Mouse (Mus musculus) embryonic facial prominence, embryonic 13.5 days (tissue): ENCODE results near the gene Lpcat2. TPM values are rescaled to one million over a fixed set of nuclear protein-coding genes. Genes with fewer than 3 reads are reported as not detected.

ENCODE experiments used
- ATAC-seq: fragments of 200-750 bp; cut with Nextera tagmentation; 2 replicates; pipeline ENCODE4 v1.8.0; 2017; ENCODE audit warnings: low read depth; ENCODE audit not compliant: insufficient number of reproducible peaks, insufficient read depth, low FRiP score, low TSS enrichment
- H3K27ac ChIP-seq: fragments of 300-500 bp; sonication (generic); 2 replicates; pipeline ENCODE4 v1.5.1; 2015; ENCODE audit warnings: moderate library complexity, mild to moderate bottlenecking, inconsistent platforms
- H3K27me3 ChIP-seq: fragments of 300-500 bp; sonication (generic); 2 replicates; pipeline ENCODE4 v1.6.1; 2015; ENCODE audit warnings: mild to moderate bottlenecking, inconsistent platforms
- H3K36me3 ChIP-seq: fragments of 300-500 bp; sonication (generic); 2 replicates; pipeline ENCODE4 v1.6.1; 2015; ENCODE audit warnings: mild to moderate bottlenecking, inconsistent platforms
- H3K4me1 ChIP-seq: fragments of 300-500 bp; sonication (generic); 2 replicates; pipeline ENCODE4 v1.6.1; 2015; ENCODE audit warnings: inconsistent platforms
- H3K4me2 ChIP-seq: fragments of 300-500 bp; sonication (generic); 2 replicates; pipeline ENCODE4 v1.6.1; 2015; ENCODE audit warnings: moderate library complexity, mild to moderate bottlenecking, inconsistent platforms
- H3K4me3 ChIP-seq: fragments of 300-500 bp; sonication (generic); 2 replicates; pipeline ENCODE4 v1.5.1; 2015; ENCODE audit warnings: mild to moderate bottlenecking, inconsistent platforms
- H3K9ac ChIP-seq: fragments of 300-500 bp; sonication (generic); 2 replicates; pipeline ENCODE4 v1.6.1; 2015; ENCODE audit warnings: mild to moderate bottlenecking, inconsistent platforms
- H3K9me3 ChIP-seq: fragments of 300-500 bp; sonication (generic); 2 replicates; pipeline ENCODE4 v1.6.1; 2016; ENCODE audit warnings: inconsistent platforms
- WGBS: fragments of 180-500 bp; shearing (Covaris S2); methylation state at CpG from one replicate; pipeline ENCODE4 v1.1.7; 2015; ENCODE audit warnings: mixed read lengths; 5-methylcytosine and 5-hydroxymethylcytosine counted together
- polyA plus RNA-seq: library from polyadenylated mRNA; unstranded; fragments of >200 nt; fragmentation: Nextera tagmentation; extraction: Ambion mirVana; gene quantifications from 2 replicates; pipeline ENCODE4 v1.2.1, GENCODE M21; 2015

Lpcat2 gene
- polyA plus RNA-seq, 1 experiment from 2014 or later = 9.4 TPM

DNA sequence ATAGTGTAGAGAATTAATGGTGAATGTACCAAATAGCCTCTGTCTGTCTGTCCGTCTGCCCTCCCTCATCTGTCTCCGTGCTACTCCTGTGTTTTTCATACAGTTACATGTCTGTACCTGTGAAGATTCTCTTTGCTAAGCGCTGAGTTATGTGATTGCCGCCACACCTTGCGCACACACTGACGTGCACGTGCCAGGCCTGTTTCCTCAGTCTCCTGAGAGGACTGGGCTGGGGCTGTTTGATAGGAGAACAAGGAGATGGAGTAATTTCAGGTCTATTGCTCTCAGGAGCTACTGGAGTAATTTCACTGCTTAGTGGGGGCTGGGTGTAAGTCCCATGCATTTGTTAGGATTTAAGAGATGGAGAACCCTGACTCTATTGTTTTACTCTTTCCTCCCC lies 39.9 kb downstream of the Lpcat2 start:
- no peak for ATAC-seq
- no peak overlapping the region for H3K4me2 ChIP-seq
- H3K9ac ChIP-seq = no peak overlapping the region
- no peak overlapping the region for H3K27ac ChIP-seq
- no peaks in the 10 kb centered on the region for H3K9me3 ChIP-seq
- H3K4me3 ChIP-seq = no peak overlapping the region
- H3K27me3 ChIP-seq = no peaks in the 10 kb centered on the region
- no peaks in the 10 kb centered on the region for H3K36me3 ChIP-seq
- H3K4me1 ChIP-seq = 0 out of 2 replicates have a peak, but pooled peaks cover 7% of the 10 kb centered on the region
- WGBS = 87% methylated on average over 7 of the region's 7 CpGs

DNA sequence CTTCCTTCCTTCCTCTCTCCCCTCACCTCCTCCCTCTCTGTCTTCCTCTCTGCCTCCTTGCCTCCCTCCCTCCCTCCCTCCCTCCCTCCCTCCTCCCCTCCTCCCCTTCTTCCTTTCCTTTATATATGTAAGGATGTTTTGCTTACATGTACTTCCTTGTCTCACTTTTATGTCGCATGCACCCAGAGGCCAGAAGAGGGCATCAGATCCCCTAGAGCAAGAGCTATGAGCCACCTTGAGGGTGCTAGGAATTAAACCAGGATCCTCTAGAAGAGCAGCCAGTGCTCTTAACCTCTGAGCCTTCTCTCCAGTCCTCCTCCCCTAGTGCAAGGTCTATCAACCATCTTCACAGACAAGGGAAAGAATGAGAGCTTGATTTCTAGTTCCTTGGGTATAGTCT lies 40.9 kb downstream of the Lpcat2 start:
- WGBS = 80% methylated on average over 1 of the region's 1 CpGs
- Histone ChIP-seq H3K4me1 (0 out of 2 replicates have a peak, but pooled peaks cover 7% of the 10 kb centered on the region), H3K9ac (no peak overlapping the region)

DNA sequence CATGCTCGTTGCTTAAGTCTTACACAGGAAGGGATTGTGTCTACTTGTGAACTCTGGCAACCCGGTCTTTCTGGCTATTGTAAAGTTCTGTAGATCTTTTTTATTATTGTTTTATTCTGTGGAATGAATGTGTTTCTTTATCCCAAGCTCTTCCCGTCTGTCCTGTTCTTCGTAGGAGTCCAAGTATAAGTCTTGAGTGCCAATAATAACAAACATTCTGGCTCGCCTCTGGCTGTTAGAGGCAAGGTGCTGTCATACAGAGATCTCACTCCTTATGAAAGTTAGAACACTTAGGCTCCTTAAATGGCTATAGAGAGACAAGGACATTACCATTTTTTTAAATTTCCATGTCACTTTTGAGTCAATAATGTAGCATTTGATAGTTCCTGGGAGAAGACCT lies 41.5 kb downstream of the Lpcat2 start:
- no peaks in the 10 kb centered on the region for H3K36me3 ChIP-seq
- no peaks in the 10 kb centered on the region for H3K9me3 ChIP-seq
- no peak overlapping the region for H3K4me3 ChIP-seq
- no peaks in the 10 kb centered on the region for H3K27me3 ChIP-seq
- H3K9ac ChIP-seq = no peak overlapping the region
- H3K4me1 ChIP-seq = 0 out of 2 replicates have a peak, but pooled peaks cover 7% of the 10 kb centered on the region
- WGBS = 79% methylated on average over 5 of the region's 5 CpGs
- no peak overlapping the region for H3K4me2 ChIP-seq
- no peak overlapping the region for H3K27ac ChIP-seq
- ATAC-seq = no peak

More for the DNA sequence above, 40.9 kb downstream of the Lpcat2 start:
- Histone ChIP-seq H3K4me3 (no peak overlapping the region), H3K27ac (no peak overlapping the region), H3K9me3 (no peaks in the 10 kb centered on the region), H3K36me3 (no peaks in the 10 kb centered on the region), H3K4me2 (no peak overlapping the region), H3K27me3 (no peaks in the 10 kb centered on the region)
- no peak for ATAC-seq

DNA sequence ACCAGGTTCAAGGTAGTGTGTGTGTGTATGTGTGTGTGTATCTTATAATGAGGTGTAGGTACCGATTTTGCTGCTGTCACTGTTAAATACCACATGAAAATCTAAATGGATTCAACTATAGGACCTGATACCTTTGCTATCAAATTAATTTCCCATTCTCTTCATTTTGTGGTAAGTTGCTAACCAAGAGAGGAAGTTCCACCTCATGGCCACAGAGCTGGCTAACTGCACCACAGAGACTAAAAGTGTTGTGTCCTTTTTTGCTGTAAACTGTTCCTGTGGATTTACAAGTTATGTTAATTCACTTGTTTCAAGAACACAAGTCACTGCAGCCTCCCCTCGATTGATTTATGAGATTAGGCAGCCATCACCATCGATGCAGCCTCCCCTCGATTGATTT lies 42.7 kb downstream of the Lpcat2 start:
- Histone ChIP-seq H3K36me3 (no peaks in the 10 kb centered on the region), H3K9me3 (no peaks in the 10 kb centered on the region), H3K27me3 (no peaks in the 10 kb centered on the region), H3K4me2 (no peak overlapping the region), H3K9ac (no peak overlapping the region), H3K27ac (no peak overlapping the region), H3K4me1 (peaks cover 7% of the 10 kb centered on the region), H3K4me3 (no peak overlapping the region)
- no peak for ATAC-seq
- 87% methylated on average over 4 of the region's 4 CpGs for WGBS

DNA sequence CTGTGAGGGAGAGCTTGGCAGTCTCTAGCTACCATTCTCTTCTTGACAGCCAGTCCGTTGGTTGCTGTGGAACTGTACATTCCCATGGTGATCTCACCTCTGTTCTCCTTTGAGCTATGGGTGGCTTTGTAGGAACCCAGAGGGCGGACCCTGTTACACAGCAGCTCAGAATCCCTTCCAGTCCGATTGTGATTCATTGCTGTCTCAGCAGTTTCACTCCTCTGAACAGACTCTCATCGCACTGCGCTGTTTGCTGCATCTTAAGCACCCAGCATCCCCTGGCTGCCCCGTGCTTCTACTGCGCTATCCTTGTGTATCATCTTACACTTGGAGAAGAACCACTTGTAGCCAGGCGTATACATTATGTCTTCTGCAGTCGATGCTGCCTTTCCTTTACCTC lies 44.5 kb downstream of the Lpcat2 start:
- no peak for ATAC-seq
- Histone ChIP-seq H3K9me3 (no peaks in the 10 kb centered on the region), H3K4me3 (no peak overlapping the region), H3K36me3 (no peaks in the 10 kb centered on the region), H3K9ac (no peak overlapping the region), H3K4me2 (no peak overlapping the region), H3K27me3 (no peaks in the 10 kb centered on the region), H3K4me1 (peaks cover 16% of the 10 kb centered on the region), H3K27ac (no peak overlapping the region)
- WGBS = 81% methylated on average over 9 of the region's 9 CpGs

DNA sequence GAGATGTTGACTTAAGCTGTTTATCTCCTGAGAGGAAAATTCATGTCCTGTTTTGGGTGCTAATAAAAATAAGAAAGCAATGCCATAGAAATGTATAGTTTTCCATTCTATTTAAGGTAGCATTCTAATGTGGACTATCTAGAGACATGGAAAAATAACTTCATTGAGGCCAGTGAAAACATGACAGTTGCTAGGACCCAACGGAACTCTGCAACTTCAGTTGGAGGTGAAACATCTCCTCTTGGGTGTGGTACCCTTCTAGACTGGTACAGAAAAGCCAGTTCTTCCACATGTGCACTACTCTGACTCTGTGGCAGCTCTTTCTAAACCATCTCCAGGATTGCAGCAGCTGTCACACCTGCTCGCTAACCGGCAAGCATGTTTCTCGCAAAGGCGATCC lies 46.0 kb downstream of the Lpcat2 start, which contains the start of gene Capns2:
Capns2 (plus strand) TSS at position 301 of the 400 bp plus-strand sequence.
- Histone ChIP-seq H3K4me3 (no peak within 1 kb of the TSS), H3K27ac (no peak within 1 kb of the TSS)
- 93% methylated on average over 5 of the region's 5 CpGs for WGBS

DNA sequence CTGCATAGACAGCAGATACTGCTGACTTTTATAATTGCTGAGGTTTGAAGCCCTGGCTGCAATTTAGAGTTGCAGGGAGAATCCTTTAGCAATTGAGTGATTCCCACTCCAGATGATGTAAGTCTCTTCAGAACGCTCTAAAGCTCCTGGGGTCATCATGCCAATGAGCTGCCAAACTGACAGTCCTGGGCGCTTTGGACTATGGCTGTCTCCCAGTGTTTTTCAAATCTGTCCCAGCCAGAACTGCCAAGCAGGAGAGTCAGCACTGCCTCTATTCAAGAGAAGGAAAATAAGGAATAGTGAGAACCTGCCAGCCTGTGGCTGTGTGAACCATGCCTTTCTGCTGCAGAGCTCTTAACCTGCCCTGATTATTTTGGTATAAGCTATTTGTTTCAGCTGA lies 47.8 kb downstream of the Lpcat2 start:
- peaks cover 13% of the 10 kb centered on the region for H3K4me1 ChIP-seq
- no peak overlapping the region for H3K9ac ChIP-seq
- ATAC-seq = no peak
- H3K9me3 ChIP-seq = no peaks in the 10 kb centered on the region
- H3K4me3 ChIP-seq = no peak overlapping the region
- H3K27me3 ChIP-seq = no peaks in the 10 kb centered on the region
- WGBS = 61% methylated on average over 2 of the region's 2 CpGs
- no peak overlapping the region for H3K4me2 ChIP-seq
- no peaks in the 10 kb centered on the region for H3K36me3 ChIP-seq
- H3K27ac ChIP-seq = no peak overlapping the region; the same call in 1 of the 2 replicates

More for the DNA sequence above, 46.0 kb downstream of the Lpcat2 start, which contains the start of gene Capns2:
- H3K27me3 ChIP-seq = no peaks in the 10 kb centered on the region
- H3K4me2 ChIP-seq = no peak within 1 kb of the TSS
- peaks cover 13% of the 10 kb centered on the region for H3K4me1 ChIP-seq
- ATAC-seq = no peak
- no peaks in the 10 kb centered on the region for H3K36me3 ChIP-seq
- no peaks in the 10 kb centered on the region for H3K9me3 ChIP-seq
- no peak within 1 kb of the TSS for H3K9ac ChIP-seq

DNA sequence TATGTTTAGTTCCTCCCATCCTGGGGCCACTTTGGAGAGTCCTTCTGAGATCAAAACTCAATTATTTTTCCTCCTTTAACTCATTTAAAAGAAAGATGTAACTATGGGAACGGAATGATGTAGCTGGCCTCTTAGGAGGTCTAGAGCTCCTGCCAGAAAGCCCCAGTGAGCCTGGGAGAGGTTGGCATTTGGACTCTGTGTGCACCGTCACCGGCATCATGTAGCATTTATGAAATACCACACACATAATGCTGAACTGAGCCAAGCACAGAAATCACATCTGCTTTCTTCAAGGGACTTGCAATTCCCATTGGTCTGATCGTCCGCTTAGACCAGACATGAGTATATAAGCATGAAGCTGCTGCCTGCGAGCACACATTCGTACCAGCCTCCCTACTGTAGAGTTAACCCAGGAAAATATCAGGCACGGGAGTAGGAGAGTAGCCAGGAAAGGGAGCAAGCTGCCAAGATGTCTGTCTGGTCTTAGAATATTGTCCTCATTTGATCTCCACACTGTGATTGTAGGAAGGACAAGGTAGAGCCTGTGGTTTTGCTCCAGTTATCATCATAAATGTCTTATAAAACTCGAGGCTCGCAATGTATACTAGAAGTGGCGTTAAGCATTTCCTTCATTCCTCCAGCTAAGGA lies 48.5 kb downstream of the Lpcat2 start:
- Histone ChIP-seq H3K27me3 (no peaks in the 10 kb centered on the region), H3K9me3 (no peaks in the 10 kb centered on the region), H3K36me3 (no peaks in the 10 kb centered on the region), H3K9ac (no peak overlapping the region), H3K4me1 (peaks cover 13% of the 10 kb centered on the region), H3K4me2 (no peak overlapping the region), H3K4me3 (no peak overlapping the region), H3K27ac (no peak overlapping the region; the same call in 1 of the 2 replicates)
- WGBS = 64% methylated on average over 11 of the region's 11 CpGs
- ATAC-seq = no peak

DNA sequence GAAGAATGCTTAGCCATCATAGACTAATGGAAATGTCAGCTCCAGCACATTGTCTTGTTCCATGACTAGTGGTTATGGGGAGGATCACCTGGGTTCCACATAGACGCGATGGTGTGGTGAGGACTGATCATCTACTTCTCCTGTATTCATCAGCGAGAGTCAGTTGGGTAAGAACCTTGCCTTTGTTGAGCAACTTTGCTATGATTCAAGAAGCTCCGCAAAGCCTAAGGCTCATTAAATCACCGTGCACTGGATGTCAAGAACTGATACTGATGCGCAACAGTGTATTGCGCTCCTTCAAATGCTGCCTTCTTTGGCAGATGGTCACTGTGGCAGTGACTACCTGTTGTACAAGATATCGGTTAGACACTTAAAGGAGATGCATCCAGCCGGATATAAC lies 51.4 kb downstream of the Lpcat2 start:
- ATAC-seq = no peak
- 94% methylated on average over 9 of the region's 9 CpGs for WGBS

DNA sequence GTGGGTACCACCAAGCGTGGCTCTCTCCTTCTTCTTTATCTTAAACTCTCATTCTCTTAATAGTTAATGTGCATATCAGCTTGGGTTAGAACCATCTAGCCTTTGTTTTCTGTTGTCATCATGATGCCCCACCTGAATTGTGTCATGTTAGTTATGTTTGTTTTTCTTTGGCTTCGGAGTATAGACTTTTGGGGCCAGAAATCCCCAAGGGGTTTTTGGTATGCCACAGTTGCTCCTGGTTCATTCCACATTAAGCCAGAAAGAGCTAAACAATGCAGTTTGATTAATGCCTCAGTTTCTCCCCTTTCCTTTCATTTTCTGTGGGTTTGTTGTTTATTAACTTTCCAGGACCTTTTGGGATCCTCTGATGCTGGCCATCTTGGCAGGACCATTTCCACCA lies 53.3 kb downstream of the Lpcat2 start:
- H3K9me3 ChIP-seq = no peaks in the 10 kb centered on the region
- WGBS = 79% methylated on average over 2 of the region's 2 CpGs
- no peak overlapping the region for H3K27ac ChIP-seq
- no peaks in the 10 kb centered on the region for H3K27me3 ChIP-seq
- ATAC-seq = no peak
- no peak overlapping the region for H3K9ac ChIP-seq
- H3K4me2 ChIP-seq = no peak overlapping the region
- H3K4me3 ChIP-seq = no peak overlapping the region
- H3K4me1 ChIP-seq = peaks cover 6% of the 10 kb centered on the region; the same call in 1 of the 2 replicates
- no peaks in the 10 kb centered on the region for H3K36me3 ChIP-seq

More for the DNA sequence above, 51.4 kb downstream of the Lpcat2 start:
- Histone ChIP-seq H3K36me3 (no peaks in the 10 kb centered on the region), H3K9me3 (no peaks in the 10 kb centered on the region), H3K27me3 (no peaks in the 10 kb centered on the region), H3K9ac (no peak overlapping the region), H3K27ac (no peak overlapping the region), H3K4me2 (no peak overlapping the region), H3K4me3 (no peak overlapping the region), H3K4me1 (peaks cover 13% of the 10 kb centered on the region)

DNA sequence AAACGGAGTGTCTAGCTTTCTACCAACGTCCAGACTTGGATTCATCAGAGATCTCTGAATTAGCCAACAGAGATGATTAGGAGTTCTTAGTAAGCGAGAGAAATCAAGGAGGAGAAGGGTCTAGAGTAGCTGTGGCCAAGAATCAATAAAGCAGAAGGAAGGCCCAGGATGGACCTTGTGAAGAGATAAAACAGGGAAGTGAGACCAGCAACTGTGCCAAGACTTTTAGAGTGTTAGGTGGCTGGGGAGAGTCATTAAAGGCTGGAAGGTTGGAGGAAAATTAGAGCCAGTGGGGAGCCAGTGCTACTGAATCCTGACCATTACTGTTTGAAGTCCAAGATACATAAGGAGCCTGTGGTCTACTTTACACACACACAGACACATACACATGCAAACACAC lies 56.3 kb downstream of the Lpcat2 start:
- no peak overlapping the region for H3K4me3 ChIP-seq
- no peak overlapping the region for H3K9ac ChIP-seq
- H3K27ac ChIP-seq = no peak overlapping the region
- no peaks in the 10 kb centered on the region for H3K9me3 ChIP-seq
- WGBS = 73% methylated on average over 3 of the region's 3 CpGs
- no peaks in the 10 kb centered on the region for H3K27me3 ChIP-seq
- no peak for ATAC-seq
- H3K36me3 ChIP-seq = no peaks in the 10 kb centered on the region
- no peak overlapping the region for H3K4me2 ChIP-seq
- peaks cover 7% of the 10 kb centered on the region; the same call in 1 of the 2 replicates for H3K4me1 ChIP-seq

DNA sequence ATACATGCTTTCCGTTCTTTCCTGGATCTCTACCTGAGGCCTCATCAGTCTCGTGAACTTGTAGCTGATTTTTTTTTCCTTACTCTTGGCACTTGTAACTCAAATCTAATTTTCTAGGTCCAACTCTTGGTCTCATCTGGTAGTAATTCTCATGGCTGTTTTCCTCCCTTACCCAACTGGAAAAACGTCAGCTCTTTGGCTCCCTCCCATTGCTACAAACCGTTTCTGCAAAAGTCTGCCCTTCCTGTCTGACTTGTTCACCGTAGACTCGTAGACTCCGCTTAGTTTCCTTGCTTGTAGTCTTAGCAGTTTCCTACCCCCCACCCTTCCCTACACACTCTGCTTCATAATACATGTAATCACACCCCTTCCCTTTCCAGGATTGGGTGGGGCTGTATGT lies 58.3 kb downstream of the Lpcat2 start:
- no peaks in the 10 kb centered on the region for H3K36me3 ChIP-seq

More for the DNA sequence above, 58.3 kb downstream of the Lpcat2 start:
- 36% methylated on average over 7 of the region's 7 CpGs for WGBS
- H3K4me1 ChIP-seq = peaks cover 7% of the 10 kb centered on the region; the same call in 1 of the 2 replicates
- H3K9ac ChIP-seq = no peak overlapping the region
- no peak overlapping the region for H3K4me2 ChIP-seq
- H3K9me3 ChIP-seq = no peaks in the 10 kb centered on the region
- ATAC-seq = no peak
- H3K27me3 ChIP-seq = no peaks in the 10 kb centered on the region
- H3K27ac ChIP-seq = peak overlapping the region; percentile 48
- H3K4me3 ChIP-seq = no peak overlapping the region
